Mouse (Mus musculus) liver, embryonic 13.5 days (tissue): ENCODE measurements around the gene Map7d1. TPM values are rescaled to one million over a fixed set of nuclear protein-coding genes. Genes with fewer than 3 reads are reported as not detected.
A peak's percentile ranks its signal among the peaks of the same experiment; 100 is the strongest.

Experiments
- ATAC-seq: fragments of 200-750 bp; cut with Nextera tagmentation; 2 replicates; pipeline ENCODE4 v1.8.0; 2017; ENCODE audit warnings: low read depth, mild to moderate bottlenecking, moderate number of reproducible peaks, moderate library complexity
- DNase-seq: peaks from one replicate; pipeline ENCODE4 v3.0.0; 2022
- H3K27ac ChIP-seq: fragments of 300-500 bp; sonication (generic); 2 replicates; pipeline ENCODE4 v1.5.1; 2015; ENCODE audit warnings: moderate library complexity, mild to moderate bottlenecking, inconsistent platforms
- H3K27me3 ChIP-seq: fragments of 300-500 bp; sonication (generic); 2 replicates; pipeline ENCODE4 v1.6.1; 2015; ENCODE audit warnings: mild to moderate bottlenecking, inconsistent platforms
- H3K36me3 ChIP-seq: fragments of 300-500 bp; sonication (generic); 2 replicates; pipeline ENCODE4 v1.6.1; 2015; ENCODE audit warnings: mild to moderate bottlenecking, inconsistent platforms
- H3K4me1 ChIP-seq: fragments of 300-500 bp; sonication (generic); replicated peaks from 2 replicates; pipeline ENCODE4 v1.6.1; 2015; ENCODE audit warnings: inconsistent platforms
- H3K4me2 ChIP-seq: fragments of 300-500 bp; sonication (generic); 2 replicates; pipeline ENCODE4 v1.6.1; 2015; ENCODE audit warnings: inconsistent platforms, mild to moderate bottlenecking, moderate library complexity
- H3K4me3 ChIP-seq: fragments of 300-500 bp; sonication (generic); replicated peaks from 2 replicates; pipeline ENCODE4 v1.5.1; 2015; ENCODE audit warnings: mild to moderate bottlenecking, inconsistent platforms
- H3K9ac ChIP-seq: fragments of 300-500 bp; sonication (generic); 2 replicates; pipeline ENCODE4 v1.6.1; 2015; ENCODE audit warnings: mild to moderate bottlenecking, inconsistent platforms
- H3K9me3 ChIP-seq: fragments of 300-500 bp; sonication (generic); replicated peaks from 2 replicates; pipeline ENCODE4 v1.6.1; 2016; ENCODE audit warnings: inconsistent platforms
- WGBS: fragments of 180-500 bp; shearing (Covaris S2); methylation state at CpG from one replicate; pipeline ENCODE4 v1.1.7; 2015; ENCODE audit not compliant: insufficient replicate concordance; 5-methylcytosine and 5-hydroxymethylcytosine counted together
- polyA plus RNA-seq: library from polyadenylated mRNA; unstranded; fragments of >200 nt; fragmentation: Nextera tagmentation; extraction: Ambion mirVana; gene quantifications from 2 replicates; pipeline ENCODE4 v1.2.1, GENCODE M21; 2015

Map7d1 gene
- polyA plus RNA-seq, 1 experiment from 2014 or later = 6.6 TPM

DNA sequence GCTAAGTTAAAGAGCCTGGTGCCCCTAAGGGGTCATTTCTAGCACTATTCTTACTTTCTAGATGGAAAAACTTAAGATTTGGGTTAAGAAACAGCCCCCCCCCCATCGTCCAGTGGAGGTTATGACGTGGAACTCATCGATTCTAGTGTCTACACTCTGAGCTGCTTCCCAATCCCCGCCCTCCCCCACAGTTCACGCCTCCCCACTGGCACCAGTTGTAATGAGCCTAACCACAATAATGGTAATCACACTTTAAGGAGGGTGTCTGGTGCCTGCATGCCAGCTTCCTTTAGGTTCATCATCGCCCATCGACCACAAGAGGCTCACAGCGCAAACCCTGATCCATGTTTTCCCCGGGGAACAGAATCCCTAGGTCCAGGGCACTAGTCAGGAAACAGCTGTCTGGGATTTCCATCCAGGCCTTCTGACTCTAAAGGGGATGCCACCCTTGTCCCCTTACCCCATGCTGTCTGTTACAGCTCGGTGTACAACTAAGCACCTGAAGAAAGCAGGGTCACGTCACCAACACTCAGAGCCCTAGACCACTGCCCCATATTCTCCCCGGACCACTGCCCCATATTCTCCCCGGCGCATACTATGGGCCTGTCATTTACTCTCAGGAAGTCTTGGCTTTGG is 2.4 kb downstream of the Map7d1 start:
- H3K36me3 ChIP-seq = no peaks in the 10 kb centered on the region
- 64% methylated on average over 14 of the region's 14 CpGs for WGBS
- 0 out of 2 replicates have a peak overlapping the region, but pooled peaks have one; percentile 92 for H3K9ac ChIP-seq
- H3K27ac ChIP-seq = no peak overlapping the region
- peaks cover 32% of the 10 kb centered on the region for H3K27me3 ChIP-seq
- DNase-seq = no peak
- H3K4me2 ChIP-seq = peak overlapping the region; percentile 98
- ATAC-seq = no peak
- no peaks in the 10 kb centered on the region for H3K9me3 ChIP-seq
- H3K4me1 ChIP-seq = peaks cover 76% of the 10 kb centered on the region
- H3K4me3 ChIP-seq = 0 out of 2 replicates have a peak overlapping the region, but pooled peaks have one; percentile 83

DNA sequence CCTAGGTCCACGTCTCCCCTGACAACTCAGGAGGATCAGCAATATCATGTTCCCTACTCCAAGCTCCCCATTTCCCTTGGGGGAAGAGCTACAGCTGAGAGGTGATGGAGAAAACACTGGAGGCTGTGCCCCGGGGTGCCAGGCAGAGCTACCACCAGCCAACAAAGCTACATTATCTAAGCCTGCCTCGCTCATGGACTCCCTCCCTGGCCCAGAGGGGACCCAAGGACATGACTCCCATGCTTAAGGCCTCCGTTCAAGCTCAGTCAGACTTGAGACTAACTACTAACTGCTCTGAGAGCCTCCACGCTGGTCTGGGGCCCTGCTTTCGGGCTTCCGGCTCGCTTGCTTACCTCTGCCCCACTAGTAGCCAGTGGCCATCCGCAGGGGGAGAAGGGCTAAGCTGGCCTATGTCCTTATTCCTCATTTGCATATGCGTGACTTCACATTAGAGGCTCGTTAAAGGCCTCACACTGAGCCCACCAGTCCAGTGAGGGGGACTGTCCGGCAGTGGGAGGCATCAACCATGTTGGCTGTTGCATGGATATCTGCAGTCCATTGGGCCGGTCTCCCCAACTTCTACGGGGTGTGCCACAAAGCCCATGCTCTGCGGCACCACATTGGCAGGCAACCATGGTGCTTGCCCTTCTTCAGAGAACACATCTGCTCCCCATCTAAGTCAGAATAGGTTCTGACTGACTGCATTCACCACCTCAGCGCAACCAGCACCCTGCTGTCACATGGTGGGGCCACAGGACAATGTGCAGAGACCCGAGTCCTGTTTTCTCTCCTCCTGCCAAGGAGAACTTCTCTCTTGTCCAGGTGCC is 3.5 kb downstream of the Map7d1 start:
- no peak for DNase-seq
- H3K4me1 ChIP-seq = peaks cover 72% of the 10 kb centered on the region
- no peak overlapping the region for H3K9ac ChIP-seq
- 79% methylated on average over 17 of the region's 17 CpGs for WGBS
- H3K27me3 ChIP-seq = peaks cover 25% of the 10 kb centered on the region
- H3K4me3 ChIP-seq = no peak overlapping the region
- H3K9me3 ChIP-seq = no peaks in the 10 kb centered on the region
- H3K36me3 ChIP-seq = no peaks in the 10 kb centered on the region
- peak overlapping the region; percentile 15; the same call in 1 of the 2 replicates for H3K4me2 ChIP-seq
- H3K27ac ChIP-seq = peak overlapping the region; percentile 31; the same call in 1 of the 2 replicates
- no peak for ATAC-seq

DNA sequence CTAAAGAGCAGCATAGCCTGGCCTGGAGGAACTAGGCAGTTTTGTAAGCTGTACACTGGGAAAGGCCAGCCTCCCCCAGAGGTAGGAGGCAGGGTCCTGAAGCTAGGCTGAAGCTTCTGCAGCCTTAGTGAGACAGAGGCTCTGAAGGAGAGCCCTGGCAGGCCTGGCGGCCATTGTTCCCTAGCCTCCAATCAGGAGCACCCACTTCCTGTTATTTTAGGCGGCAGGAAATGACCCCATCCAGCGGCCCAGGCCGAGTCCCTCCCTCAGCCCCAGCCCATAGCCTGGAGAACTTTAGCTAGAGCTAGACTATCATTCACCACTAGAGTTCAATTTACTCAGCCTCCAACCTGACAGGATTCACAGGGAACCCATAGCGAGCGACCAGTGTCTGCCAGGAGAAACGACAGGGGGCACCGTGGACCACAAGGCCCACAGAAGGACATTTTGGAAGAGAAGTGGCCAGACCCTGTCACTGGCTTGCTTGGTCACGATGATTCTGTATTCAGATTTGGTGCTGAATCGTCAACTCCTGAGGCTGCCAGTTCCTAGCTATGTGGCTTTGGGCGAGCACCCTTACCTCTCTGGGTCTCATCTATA is 4.4 kb downstream of the Map7d1 start:
- H3K27me3 ChIP-seq = peaks cover 17% of the 10 kb centered on the region

DNA sequence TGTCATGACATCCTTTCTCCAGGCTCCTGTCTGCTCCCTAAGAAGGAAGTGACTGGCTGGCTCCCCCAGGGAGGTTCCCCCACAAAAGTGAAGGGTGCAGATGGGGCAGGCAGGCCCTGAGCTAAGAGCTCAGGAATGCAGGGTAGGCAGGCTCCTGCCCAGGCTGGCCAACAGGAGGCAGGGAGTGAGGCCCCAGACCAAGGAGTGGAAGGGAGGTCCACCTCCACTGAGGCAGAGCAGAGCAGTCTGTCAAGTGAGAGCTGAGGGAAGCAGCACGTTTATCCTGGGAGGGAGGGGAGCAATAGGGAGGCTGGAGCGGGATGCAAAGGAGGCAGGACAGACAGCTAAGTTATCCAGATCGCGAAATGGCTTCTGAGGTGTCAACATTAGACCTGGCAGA is 5.5 kb downstream of the Map7d1 start:
- Histone ChIP-seq H3K36me3 (peaks cover under 1% of the 10 kb centered on the region; the same call in 1 of the 2 replicates), H3K4me3 (no peak overlapping the region), H3K4me1 (peaks cover 56% of the 10 kb centered on the region), H3K4me2 (no peak overlapping the region), H3K9me3 (no peaks in the 10 kb centered on the region), H3K9ac (no peak overlapping the region), H3K27ac (no peak overlapping the region), H3K27me3 (peaks cover 14% of the 10 kb centered on the region)
- 46% methylated on average over 4 of the region's 4 CpGs for WGBS
- DNase-seq = no peak
- no peak for ATAC-seq

More for the DNA sequence above, 4.4 kb downstream of the Map7d1 start:
- 32% methylated on average over 11 of the region's 11 CpGs for WGBS
- no peak for ATAC-seq
- no peaks in the 10 kb centered on the region for H3K9me3 ChIP-seq
- DNase-seq = no peak
- no peak overlapping the region for H3K4me3 ChIP-seq
- peaks cover 64% of the 10 kb centered on the region for H3K4me1 ChIP-seq
- H3K4me2 ChIP-seq = 0 out of 2 replicates have a peak overlapping the region, but pooled peaks have one; percentile 13
- H3K27ac ChIP-seq = peak overlapping the region; percentile 31; the same call in 1 of the 2 replicates
- H3K9ac ChIP-seq = peak overlapping the region; percentile 36; the same call in 1 of the 2 replicates
- H3K36me3 ChIP-seq = no peaks in the 10 kb centered on the region

DNA sequence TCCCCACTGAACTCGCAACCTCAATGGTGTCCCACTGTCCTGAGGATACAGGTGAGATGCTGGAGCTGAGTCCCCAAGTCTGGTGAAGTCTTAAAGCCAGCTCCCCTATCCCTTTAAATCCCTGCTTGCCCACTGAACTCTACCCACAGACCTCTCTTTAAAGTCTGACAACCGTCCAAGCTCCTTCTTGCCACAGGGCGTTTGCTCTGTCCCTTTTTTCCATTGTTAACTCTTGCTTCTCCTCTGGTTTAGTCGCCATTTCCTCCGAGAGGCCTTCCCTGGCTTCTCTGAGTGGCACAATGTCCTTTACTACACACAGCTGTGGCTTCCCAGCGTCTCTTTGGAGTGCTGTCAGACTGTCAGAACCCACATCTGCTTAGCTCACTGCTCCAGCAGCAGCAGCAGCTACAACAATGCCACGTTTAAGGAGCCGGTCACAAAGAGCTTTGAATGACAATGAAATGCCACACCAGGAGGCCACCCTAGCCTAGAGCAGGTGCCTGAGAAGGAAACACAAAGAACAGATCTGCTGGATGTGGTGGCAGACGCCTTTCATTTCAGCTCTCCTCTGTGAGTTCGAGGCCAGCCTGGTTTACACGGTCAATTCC is 7.8 kb downstream of the Map7d1 start:
- H3K9ac ChIP-seq = no peak overlapping the region
- no peak overlapping the region for H3K4me2 ChIP-seq
- H3K27ac ChIP-seq = no peak overlapping the region
- no peak overlapping the region for H3K4me3 ChIP-seq
- peaks cover 34% of the 10 kb centered on the region for H3K4me1 ChIP-seq
- WGBS = 46% methylated on average over 11 of the region's 11 CpGs
- no peaks in the 10 kb centered on the region for H3K27me3 ChIP-seq
- H3K9me3 ChIP-seq = no peaks in the 10 kb centered on the region
- ATAC-seq (no peak), DNase-seq (no peak)
- peaks cover 4% of the 10 kb centered on the region; the same call in 1 of the 2 replicates for H3K36me3 ChIP-seq

DNA sequence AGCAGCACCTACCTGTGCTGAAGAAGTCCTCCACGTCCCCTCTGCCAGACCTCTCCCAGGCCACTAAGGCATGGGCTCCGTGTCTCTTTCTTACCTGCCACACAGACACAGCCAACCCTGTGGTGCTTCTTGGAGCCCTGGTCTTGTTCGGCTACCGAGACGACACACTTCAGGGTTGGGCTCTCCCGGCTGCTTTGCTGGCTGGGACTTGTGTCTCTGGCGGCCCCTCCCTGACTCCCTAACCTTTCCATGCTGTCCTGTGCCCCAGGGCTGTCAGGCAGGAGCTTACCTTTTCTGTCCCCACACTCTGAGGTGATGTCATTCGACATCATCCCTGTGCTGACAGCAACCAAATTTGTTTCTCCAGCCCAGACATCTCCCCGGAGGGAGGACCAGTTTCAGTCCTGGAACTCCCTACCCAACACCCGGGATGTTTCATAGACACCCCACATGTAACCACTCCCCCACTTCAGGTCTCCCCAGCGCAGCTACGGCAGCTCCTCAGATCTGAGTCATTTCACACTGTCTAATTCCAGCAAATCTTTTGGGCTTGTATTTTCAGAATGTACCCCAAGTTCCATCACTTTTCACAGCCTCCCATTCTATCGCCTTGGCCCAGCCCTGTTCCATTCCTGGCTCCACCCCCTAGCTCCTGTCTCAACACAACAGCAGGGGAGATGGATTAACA is 9.8 kb downstream of the Map7d1 start:
- Histone ChIP-seq H3K36me3 (peaks cover 16% of the 10 kb centered on the region), H3K9me3 (no peaks in the 10 kb centered on the region), H3K27ac (no peak overlapping the region), H3K27me3 (no peaks in the 10 kb centered on the region), H3K4me2 (no peak overlapping the region), H3K4me1 (peaks cover 16% of the 10 kb centered on the region), H3K4me3 (no peak overlapping the region), H3K9ac (no peak overlapping the region)
- 73% methylated on average over 13 of the region's 13 CpGs for WGBS
- DNase-seq (no peak), ATAC-seq (no peak)

DNA sequence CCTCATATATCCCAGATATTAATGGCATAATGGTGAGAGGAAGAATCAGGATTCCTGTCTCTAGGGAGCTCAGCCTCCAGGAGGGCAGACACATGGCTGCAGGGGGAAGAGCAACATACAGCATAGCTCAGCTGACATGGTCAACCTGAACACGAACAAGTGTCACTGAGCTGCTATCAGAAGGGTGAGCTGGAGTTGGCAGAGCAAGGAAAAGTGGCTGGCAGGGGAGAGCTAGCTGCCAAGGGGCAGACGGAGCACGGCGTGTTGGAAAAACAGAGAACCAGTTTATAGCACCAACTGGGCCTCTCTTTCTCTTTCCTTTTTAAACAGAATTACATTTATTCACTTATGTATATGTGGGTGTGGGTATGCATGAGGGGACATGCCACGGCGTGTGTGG is 13.6 kb downstream of the Map7d1 start:
- H3K4me1 ChIP-seq = no peaks in the 10 kb centered on the region; the same call in 1 of the 2 replicates
- H3K9ac ChIP-seq = no peak overlapping the region
- no peak for DNase-seq
- WGBS = 72% methylated on average over 6 of the region's 6 CpGs
- H3K4me2 ChIP-seq = no peak overlapping the region
- no peak for ATAC-seq
- H3K36me3 ChIP-seq = peaks cover 39% of the 10 kb centered on the region
- H3K27ac ChIP-seq = no peak overlapping the region
- no peaks in the 10 kb centered on the region for H3K27me3 ChIP-seq
- no peak overlapping the region for H3K4me3 ChIP-seq
- no peaks in the 10 kb centered on the region for H3K9me3 ChIP-seq

DNA sequence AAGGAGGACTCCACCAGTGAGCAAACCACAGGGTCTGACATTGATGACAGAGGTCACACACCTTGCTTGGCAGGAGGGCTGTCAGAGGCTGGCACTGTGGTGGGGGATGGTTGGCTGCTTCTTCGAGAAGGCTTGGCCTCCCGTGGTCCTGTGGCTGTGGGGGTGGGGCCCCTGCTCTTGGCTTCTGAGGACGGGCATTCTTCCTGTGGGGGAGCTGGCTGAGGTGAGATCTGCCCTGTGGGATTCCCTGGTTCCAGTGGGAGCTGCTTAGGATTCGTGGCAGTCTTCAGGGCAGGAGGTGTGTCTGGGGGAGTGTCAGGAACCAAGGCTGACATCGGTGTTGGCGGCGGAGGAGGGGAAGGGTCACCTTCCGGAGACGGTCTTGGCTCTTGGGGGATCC is 14.2 kb downstream of the Map7d1 start:
- WGBS = 64% methylated on average over 9 of the region's 9 CpGs
- DNase-seq = no peak
- peaks cover 45% of the 10 kb centered on the region for H3K36me3 ChIP-seq
- H3K27me3 ChIP-seq = no peaks in the 10 kb centered on the region
- no peaks in the 10 kb centered on the region for H3K9me3 ChIP-seq
- no peak overlapping the region for H3K4me3 ChIP-seq
- no peak for ATAC-seq
- H3K9ac ChIP-seq = no peak overlapping the region
- H3K4me2 ChIP-seq = no peak overlapping the region
- H3K4me1 ChIP-seq = no peaks in the 10 kb centered on the region; the same call in 1 of the 2 replicates
- no peak overlapping the region for H3K27ac ChIP-seq

DNA sequence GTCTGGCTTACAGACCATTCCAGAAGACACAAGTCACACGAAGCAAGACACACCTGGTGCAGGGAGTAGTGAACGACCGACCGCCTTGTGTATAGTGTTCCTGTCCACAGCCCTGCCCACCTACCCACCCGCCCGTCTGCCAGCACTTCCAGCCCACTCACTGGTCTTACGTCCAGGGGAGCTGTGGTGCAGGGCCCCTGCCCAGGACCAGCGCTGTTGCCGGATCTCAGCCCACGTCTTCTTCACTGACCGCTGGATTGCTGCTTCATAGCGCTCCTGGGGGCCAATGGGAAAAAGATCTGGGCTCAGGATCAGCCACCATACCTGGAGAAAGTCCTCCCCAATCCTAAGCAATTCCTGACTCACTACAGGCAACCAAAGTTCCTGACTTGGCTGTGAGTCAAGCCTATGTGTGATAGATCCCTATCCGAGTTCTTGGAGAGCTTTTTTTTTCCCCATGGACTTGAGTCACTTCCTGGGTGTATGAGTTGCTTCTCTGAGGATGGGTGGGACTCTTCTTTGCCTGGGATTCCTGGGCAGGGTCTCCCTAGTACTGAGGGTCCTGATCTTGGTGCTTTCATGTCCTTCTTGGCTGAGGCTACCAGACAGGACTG is 16.2 kb downstream of the Map7d1 start:
- Histone ChIP-seq H3K9ac (no peak overlapping the region), H3K4me3 (no peak overlapping the region), H3K27me3 (no peaks in the 10 kb centered on the region)

DNA sequence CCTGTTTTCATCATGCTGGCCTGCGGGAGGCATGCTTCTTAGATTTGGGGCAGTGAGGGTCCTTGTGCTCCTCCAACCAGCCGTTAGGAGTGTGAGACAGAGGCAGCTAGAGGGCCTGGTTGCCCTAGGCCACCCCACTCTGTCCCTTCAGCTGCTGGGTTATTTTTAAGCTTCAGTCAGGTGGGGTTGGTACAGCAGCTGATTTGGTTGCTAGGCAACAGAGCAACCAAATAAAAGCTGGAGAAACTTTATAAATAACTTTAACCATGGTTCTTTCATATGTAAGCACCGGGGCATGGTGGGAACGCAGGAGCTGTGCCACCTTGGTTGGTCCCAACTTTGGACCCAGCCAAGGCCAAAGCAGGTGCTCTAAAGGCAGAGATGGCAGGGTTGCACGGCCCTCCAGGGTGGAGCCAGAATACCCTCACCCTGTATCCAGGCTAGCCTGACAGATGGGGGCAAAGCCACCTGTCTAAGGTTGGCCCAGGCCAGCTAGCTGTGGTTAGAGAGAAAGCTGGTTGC is 18.4 kb downstream of the Map7d1 start:
- no peak for DNase-seq
- no peak for ATAC-seq
- no peak overlapping the region for H3K4me2 ChIP-seq
- H3K9me3 ChIP-seq = no peaks in the 10 kb centered on the region
- H3K27me3 ChIP-seq = no peaks in the 10 kb centered on the region
- no peak overlapping the region for H3K9ac ChIP-seq
- H3K36me3 ChIP-seq = peaks cover 76% of the 10 kb centered on the region
- no peak overlapping the region for H3K4me3 ChIP-seq
- H3K4me1 ChIP-seq = peaks cover 5% of the 10 kb centered on the region
- WGBS = 76% methylated on average over 5 of the region's 5 CpGs
- no peak overlapping the region for H3K27ac ChIP-seq

More for the DNA sequence above, 16.2 kb downstream of the Map7d1 start:
- DNase-seq (no peak), ATAC-seq (no peak)
- peaks cover 54% of the 10 kb centered on the region for H3K36me3 ChIP-seq
- H3K9me3 ChIP-seq = no peaks in the 10 kb centered on the region
- no peak overlapping the region for H3K27ac ChIP-seq
- WGBS = 79% methylated on average over 13 of the region's 13 CpGs
- no peak overlapping the region for H3K4me2 ChIP-seq
- no peaks in the 10 kb centered on the region; the same call in 1 of the 2 replicates for H3K4me1 ChIP-seq
